Mouse (Mus musculus) gastrocnemius, adult 18-20 months (tissue): ENCODE data around the gene Nin. TPM values are rescaled to one million over a fixed set of nuclear protein-coding genes. Genes with fewer than 3 reads are reported as not detected.

Experiments
- DNase-seq: peaks from one replicate; pipeline ENCODE4 v3.0.0; 2021; ENCODE audit warnings: low spot score
- total RNA-seq, 2 experiments: library from RNA; stranded (reverse); gene quantifications; 2 replicates each; pipeline ENCODE4 v1.2.3; 2021

Gene Nin
- total RNA-seq, 2 experiments from 2014 or later, result 22.2 to 33.3 TPM

DNA sequence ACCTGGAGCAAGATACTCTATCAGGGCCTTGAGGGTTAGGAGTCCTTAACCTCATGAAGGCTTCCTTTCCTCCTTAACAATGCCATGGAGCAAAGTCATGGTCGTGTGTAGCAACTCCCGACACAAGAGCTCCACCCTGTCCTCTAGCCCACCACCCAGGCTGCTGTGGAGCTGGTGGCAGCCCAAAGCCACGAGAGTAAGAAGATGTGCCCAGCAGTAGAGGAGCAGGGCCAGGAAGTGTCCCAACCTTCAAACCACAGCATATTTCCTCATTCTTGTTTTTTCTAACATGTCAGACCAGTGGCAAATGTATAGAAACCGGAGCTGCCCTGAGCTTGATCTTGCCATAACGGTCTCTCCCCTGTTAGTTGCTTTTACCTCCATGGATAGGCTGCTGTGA lies 29.3 kb downstream of the Nin start:
- DNase-seq, result no peak

DNA sequence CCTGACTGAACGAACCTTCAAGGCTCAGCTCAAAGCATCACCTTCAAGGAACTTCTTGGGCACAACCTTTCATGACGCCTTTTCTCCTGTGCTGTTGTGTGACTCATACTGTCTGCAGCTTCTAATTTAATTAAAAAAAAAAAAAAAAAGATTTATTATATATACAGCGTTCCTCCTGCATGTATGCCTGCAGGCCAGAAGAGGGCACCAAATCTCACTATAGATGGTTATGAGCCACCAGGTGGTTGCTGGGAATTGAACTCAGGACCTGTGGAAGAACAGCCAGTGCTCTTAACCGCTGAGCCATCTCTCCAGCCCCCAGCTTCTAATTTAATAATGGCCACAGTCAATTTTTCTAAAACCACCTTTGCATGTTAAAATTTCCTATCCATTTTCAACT lies 29.8 kb downstream of the Nin start:
- no peak for DNase-seq

DNA sequence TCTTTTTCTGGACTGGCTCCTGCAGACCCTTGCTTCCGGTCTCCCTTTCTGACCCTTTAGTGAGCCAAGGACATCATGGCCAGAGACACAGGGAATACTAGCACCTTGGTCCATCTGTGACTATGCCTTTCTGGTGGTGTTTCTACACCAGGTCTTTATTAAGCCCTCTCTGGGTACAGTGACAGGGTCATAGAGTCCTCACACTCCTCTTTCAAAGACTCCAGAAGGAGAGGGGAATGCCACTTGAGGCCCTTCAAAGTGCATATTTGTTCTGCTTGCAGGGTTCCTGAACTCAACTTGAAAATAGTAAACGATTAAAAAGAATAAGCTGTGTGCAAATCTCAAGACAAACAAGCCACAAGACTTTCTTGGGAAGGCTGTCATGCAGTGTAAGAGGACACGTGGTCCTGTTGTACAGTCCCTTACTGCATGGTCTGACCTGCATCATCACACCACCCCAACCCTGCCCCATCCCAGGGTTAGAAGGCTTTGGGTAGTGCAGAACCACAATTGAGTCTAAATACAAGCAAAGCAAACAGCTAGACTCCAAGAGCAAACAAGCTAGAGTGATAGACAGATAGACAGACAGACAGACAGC lies 30.5 kb downstream of the Nin start:
- DNase-seq, result no peak

DNA sequence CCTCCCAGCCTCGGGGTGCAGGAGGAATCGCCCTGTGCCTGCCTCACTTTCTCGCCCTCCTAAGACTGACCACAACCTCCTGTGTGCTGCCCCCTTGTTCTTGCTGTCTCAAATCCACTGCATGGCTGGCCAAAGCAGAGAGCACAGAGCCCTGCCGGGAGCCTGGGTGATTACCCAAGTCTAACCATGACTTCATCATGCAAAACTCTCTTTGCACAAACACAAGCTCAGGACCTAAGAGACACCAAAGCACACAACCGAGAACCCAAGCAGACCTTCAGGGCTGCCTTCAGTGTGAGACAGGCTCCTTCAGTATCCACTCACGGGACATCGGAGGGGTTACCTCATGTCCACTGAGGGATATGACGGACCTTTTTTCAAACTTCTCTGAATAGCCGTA lies 31.0 kb downstream of the Nin start:
- no peak for DNase-seq

DNA sequence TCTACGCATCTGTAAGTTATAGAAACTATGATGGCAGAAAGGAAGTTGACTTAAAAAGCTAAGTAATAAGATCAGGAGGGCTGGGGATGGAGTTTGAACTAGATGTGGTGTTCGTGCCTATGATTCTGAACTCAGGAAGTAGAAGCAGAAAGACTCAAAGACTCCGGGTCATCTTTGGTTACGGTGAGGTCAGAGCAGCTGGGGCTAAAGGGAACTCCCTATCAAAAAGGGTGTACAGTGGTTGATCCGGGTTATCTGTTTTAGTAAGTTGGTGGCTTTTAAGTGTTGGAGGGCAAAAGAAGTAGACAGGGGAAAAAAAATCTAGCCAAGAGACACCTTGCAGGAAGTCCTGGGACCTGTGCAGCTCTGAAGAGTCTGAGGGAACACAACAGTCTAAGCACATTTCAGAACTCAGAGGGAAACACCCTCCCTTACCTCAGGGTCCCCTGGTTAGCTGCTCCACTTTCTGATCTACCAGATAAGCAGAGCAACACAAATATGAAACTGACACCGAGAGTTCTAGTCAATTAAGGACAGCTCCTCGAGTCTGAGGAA lies 35.0 kb downstream of the Nin start:
- DNase-seq, result no peak

DNA sequence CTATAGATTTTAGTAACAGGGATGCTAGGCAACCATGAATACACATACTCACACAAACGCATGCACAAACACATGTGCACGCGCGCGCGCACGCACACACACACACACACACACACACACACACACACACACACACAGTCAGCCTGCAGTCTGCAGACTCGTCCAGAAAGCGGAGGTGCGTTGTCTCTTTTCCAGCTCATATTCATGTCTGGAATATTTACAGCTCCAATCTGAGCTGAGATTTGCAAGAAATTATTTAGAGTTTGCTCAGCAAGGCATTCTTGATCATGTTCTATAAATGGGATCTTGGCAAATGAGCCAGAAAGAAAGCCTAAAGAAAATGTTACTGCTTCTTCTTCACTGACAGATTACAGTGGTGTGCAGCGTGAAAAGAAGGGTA lies 37.0 kb downstream of the Nin start:
- DNase-seq, result no peak

DNA sequence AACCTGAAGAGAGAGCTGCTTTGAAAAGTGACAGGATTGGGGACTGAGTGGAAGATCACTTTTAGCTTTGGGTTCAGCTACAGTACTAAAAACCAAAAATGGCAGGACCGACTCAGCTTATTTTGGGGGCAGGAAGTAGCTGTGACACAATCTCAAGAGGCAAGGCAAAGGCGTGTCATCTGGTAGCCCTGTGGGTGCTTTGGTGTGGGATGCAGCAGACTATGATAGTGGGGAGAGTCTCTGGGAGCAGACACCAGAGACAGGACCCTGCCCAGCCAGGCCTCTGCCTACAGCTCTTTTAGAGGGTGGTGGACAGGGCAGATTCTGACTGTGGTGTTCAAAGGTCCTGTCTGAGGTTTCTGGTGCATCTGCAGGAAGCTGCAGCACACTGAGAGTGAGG lies 38.5 kb downstream of the Nin start:
- DNase-seq, result no peak

DNA sequence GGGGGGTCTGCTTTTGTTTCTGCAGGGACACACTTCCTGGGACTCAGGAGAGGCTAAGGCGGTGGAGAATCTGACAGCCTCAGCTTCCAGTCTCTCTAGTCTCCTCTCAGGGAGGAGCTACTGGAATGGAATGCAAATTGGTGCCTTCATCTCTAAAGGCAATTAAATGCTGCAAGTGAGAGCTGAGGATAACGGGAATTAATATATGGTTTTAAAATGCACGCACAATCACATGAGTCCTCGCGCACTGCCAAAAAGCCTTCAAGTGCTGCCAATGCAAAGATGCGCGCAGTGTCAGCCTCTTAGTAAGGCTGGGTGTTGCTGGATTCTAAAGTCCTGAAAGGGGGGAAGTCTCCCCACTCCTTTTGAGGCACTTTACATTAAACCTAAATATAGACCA lies 42.6 kb downstream of the Nin start:
- DNase-seq, result no peak

DNA sequence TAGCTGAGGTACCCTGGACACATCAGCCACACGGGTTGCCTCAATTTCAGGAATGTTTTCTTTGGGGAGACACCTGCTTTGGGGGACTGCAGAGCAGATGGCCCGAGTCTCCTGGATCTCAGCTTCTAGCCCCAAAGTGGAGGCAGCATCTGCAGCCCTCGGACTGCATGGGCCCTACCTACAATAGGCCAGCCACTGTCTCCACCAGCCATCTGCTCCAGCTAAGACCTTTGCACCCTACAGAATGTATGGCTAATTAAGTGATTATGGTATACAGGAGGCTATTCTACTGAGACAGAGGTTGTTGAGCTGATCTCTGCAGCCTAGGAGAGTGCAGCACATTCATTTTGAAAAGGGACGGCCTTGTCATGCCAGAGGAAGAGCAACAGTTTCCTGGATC lies 43.2 kb downstream of the Nin start:
- DNase-seq, result no peak

DNA sequence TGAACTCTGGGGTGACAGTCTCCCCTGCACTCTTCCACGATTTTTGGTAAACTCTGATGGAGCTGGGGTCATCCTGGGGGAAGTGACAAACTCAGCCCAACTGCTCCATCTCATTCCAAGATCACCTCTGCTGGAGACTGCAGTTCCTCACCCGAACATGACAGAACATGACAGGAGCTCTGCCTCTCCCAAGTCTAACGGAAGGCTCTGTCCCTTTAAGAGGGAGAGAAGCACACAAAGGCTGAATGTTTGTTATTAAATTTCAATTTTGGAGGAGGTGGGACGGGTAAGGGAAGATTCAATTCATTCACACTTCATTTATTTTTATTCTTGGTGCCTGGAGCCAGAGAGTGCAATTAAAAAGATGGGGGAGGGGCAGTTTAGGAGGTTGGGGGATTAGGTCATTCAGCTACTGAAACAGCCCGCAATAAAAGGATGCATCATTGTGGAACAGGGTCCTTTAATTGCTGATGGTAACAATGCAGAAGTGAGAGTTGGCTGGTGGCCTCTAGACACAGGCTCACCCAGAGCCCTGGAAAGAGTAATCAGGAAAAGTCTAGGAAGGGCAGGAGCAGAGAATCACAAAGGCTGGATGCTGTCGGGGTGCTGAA lies 44.8 kb downstream of the Nin start:
- no peak for DNase-seq

DNA sequence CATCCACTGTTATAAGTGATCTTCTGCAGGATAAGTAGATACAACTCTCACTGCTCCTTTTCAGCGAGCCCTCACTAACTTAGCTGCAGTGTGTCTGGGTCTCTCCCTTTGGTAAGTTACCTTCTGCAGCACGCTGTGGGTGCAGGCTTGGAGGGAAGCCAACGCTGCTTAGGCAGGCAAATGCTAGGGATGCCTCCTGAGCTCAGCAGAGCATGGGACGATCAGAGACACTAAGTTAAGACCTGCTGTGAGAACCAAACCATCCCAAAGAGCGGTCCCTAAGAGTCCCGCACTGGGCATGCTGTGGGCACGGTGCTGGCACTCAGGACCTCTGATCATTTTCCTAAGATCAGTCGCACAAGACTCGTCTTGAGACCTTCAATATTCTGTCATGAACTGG lies 45.7 kb downstream of the Nin start:
- no peak for DNase-seq

DNA sequence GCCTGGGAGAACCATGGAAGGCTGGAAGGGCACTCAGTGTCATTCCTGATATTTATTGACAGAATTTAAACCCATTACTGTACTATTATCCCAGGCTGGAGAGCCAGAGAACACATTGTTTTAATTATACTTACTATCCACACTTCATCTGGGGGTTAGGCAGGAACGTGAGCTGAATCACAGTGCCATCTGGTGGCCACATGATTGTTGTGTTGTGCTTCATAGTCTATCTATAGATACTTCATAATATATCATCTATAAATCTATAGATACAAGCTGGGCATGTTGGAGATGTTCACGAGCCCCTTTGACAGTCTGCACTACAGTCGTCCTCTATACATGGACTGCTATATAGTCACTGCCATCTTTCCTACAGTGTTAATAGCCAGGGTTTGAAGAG lies 51.4 kb downstream of the Nin start:
- DNase-seq, result peak; percentile 52

DNA sequence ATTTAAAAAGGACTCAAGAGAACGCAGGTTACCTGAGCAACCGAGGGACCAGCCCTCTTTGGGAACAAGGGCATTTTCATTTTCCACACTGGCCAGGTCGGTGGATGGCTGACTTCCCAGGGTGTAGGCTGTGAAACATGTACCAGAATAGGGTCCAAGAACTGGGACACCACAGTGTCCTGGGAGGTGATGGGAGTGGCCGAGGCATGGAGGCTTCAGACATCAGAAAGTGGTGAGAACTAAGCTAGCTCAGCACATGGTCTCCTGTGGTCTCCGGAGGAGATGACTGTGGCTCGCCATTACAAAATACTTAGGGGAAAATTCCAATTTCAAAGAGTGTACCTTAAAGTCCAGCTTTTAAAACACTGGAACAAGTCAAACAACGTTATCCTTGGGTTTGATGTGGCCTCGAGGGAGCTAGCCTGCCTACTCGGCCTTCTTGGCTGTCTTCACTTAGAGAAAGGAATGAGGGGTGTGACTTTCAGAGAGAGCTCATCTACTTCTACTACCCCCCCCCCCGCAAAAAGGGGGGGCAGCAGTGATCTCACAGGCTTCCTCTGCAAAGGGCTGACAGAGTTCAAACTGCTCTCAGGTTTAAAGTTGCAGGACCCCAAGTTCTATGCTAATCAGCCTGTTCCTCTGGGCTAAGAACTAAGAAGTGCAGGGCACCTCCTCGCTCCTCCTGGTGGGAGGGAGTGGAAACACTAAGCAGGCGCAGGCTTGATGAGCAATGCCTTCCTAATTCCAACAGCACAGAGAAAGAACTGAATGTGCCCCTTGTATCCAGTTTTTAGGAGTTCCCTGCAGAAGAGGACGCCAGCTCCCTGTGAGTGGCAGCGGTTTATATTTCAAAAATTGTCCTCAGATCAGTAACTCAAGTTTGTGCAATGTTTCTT lies 54.3 kb downstream of the Nin start:
- peak; percentile 61 for DNase-seq

DNA sequence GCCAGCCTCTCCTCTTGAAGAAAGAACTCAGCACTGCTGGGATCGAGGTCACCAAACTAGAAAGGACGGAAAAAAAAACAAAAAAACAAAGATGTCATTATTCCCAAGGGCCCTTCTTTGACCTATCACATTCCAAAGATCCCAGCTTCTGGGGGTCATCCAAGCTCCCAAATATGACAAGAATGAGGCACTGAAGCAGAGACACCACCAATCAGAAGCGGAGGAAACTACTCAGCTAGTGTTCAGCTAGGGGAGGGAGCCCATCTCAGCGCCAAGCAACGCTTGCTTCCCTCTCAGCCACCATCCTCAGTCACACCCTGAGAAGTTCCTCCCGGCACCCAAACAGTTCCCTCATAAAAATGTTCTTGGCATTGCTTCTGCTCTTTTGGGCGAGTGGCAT lies 62.8 kb downstream of the Nin start:
- peak; percentile 73 for DNase-seq

DNA sequence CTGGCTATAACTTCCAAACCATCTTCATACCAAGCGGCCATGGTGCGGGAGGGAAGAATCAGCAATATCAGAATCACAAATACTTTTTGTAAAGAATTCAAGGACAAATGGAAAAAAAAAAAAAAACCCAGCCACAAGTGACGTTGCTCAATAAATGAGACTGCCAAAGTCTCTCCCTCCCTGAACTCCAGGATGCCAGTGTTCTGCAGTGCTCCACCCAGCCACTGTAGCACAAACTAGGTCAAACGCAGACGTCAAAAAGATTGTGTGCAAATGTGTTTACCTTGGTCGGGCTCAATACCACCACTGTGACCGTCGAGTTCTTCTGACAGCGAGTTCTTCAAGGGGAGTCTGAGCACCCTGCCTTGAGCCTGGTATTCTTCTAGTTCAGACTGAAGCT lies 64.8 kb downstream of the Nin start:
- DNase-seq, result peak; percentile 39

DNA sequence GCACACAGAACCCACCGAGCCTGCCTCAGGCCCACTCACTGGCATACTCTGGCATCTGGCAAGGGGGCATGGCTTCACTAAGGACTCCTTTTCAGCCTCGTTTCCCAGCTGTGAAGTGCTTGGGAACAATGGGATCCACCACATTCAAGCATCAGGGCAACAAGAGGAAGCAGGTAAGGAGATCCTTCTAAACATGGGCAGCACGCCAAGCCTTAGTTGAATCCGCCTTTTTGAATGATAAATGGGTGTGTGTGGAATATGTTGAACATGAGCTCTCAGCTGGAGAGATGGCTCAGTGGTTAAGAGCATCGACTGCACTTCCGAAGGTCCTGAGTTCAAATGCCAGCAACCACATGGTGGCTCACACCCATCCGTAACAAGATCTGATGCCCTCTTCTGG lies 66.2 kb downstream of the Nin start:
- DNase-seq, result no peak

DNA sequence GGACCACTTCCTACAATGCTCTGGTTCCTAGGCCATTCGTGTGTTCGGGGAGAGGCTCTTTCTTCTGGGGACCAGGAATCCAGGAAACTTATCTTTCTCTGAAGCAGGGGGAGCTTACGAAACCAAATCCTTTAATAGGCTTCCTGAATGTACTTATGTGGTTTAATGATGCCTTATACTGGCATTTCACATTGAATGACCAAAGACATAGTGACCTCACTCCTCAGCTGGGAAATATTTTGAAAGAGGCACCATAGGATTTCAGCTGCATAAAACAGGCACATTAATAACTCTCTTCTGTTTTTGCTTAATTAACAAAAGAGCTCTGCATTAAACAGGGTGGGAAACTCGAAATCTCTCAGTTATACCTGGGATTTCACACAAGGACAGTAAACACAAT lies 69.2 kb downstream of the Nin start:
- no peak for DNase-seq

DNA sequence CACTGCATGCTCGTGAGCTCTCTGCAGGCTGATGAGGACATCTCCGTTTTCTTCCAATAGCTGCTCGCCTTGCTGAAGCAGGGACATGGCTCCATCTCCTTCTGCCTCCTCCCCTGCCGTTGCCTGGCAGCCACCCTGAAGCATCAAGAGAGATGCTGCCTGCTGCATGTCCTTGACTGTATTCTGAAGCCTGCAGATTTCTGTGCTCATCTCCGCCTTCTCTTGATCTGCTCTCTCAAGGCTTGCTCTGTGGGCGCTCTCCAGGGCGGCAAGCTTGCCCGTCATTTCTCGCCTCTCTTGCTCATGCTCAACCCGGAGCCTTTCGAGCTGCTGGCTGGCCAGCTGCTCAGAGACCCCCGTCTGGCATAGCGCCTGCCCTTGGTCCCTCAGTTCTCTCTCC lies 70.1 kb downstream of the Nin start:
- no peak for DNase-seq

DNA sequence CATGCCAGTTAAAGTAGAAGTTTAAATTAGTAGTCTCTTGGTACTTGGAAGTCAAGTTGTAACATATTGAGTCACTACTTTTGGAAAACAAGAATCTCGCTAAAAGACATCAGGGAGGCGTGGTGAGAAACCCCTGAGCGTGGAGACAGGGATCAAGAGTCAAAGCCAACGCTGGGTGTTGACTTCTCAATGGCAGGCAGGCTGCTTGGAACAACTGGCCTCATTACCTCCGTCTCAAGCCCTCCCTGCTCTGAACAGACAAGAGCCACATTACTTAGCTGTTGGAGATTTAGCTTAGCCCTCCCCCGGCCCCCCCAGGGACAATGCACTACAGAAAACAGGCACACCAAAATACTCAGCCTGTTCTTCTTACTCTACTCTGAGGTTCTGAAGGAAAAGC lies 72.5 kb downstream of the Nin start:
- DNase-seq, result no peak

DNA sequence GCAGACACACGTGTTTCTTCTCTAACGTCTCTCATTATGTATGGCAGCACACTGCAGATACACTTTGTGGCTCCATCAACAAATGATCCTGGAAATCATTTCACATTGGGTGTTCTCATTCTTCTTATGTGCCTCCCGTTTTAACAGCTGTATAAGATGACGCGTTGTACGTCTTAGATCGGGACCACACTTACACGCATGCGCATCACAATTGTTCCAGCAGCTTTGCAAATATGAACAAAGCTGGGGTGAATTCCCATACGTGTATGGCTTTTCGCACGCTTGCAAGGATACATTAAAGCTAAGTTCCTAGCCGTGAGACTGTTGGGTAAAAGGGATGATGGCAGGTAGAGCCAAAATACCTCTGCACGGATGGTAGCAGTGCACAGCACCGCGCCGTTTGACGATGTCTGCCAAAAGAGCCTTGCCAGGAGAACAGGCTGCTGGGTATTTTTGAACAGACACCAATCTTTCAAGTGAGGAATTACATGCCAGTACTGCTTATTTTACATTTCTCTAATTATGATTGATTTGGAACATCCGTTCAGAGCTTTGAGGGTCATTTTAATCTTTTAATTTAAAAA lies 76.7 kb downstream of the Nin start:
- DNase-seq, result no peak

DNA sequence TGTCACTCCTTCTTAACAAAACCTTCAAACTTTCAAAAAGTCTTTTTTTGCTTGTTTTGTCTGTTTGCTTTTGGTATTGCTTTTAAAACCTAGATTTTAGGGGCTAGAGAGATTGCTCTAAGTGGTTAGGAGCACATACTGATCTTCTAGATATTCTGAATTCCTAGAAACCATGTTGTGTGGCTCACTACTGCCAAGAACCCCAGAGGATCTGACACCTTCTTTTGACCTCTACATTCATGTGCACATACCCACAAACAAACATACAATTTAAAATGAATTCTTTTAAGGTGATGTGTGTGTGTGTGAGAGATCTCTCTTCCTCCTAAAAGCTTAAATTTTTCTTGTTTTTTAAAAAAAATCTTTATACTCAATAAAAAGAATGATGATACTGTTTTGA lies 87.3 kb downstream of the Nin start:
- no peak for DNase-seq

DNA sequence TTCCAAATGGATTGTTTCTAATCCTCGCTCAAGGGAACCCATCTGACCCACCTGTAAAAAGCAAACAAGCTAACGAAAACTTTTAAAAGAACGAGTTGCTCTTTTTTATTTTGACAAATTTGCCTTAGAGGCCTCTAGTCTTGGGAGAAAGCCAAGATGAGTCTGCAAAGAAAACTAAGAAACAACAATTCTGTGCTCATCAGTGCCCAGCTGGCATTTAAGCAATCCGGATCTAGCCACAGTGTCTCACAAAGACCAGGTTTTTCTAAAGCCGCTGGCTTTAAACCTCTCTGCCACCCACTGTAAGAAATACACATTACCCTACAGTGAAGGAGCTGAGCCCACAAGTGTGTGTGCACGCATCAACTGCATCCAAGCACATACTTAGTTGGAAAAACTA lies 88.1 kb downstream of the Nin start:
- DNase-seq, result no peak
